Mouse (Mus musculus): ENCODE measurements around the gene Map2k4.

DNA sequence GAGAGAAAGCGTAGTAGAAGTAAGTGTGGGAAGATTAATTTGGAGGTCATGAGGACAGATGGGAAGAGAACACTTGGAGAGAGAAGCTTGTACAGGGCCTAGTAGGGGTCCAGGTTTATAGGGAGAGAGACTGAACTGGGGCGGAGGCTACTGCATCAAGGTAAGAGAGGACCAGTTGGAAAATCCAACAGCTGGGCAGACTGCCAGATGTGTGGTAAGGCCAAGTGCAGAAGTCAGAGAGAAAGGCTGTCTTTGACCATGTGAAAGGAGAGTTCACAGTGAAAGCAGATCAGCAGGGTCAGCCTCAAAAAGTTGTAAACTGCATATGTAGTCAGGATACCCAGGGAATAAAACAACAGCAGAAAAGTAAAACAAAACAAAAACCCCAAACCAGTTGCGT is 36.5 kb upstream of the Map2k4 start:
- no peak for TF ChIP-seq GATA1 (IDR thresholded peaks at IDR 0.05; ENCODE audit: borderline replicate concordance, low read length)
- TF ChIP-seq FLI1 (IDR thresholded peaks at IDR 0.05; ENCODE audit: low read length) = no peak

All from megakaryocyte, embryonic 14.5 days (primary cell).